Mouse (Mus musculus) activated CD4-positive, CD25-positive, alpha-beta regulatory T cell, adult 9 weeks (primary cell): ENCODE data around the gene Pyroxd2. TPM values are rescaled to one million over a fixed set of nuclear protein-coding genes. Genes with fewer than 3 reads are reported as not detected.

ENCODE experiments used
- polyA plus RNA-seq: library from polyadenylated mRNA; unstranded; fragments of 100-300 nt; shearing (Covaris generic); gene quantifications from one replicate; pipeline ENCODE4 v1.2.1, GENCODE M21; 2017

Gene Pyroxd2
- polyA plus RNA-seq: 0.38 TPM

GRCm38 (mm10) chr19:42752363-42752931, at the start of gene Pyroxd2:
Gene Pyroxd2 (minus strand): TSS chr19:42752775.

GRCm38 (mm10) chr19:42779531-42780155, 27.1 kb upstream of the Pyroxd2 start, which contains the start of gene Hps1:
Gene Hps1 (minus strand): TSS chr19:42779978.

Other genes starting within 250 kb of the Pyroxd2 start
- gene R3hcc1l, start 234.0 kb downstream of the Pyroxd2 start, polyA plus RNA-seq: 47.9 TPM
- 0.55 TPM for gene Loxl4, start 140.0 kb downstream of the Pyroxd2 start, polyA plus RNA-seq
- gene Hps1, start 27.2 kb upstream of the Pyroxd2 start, polyA plus RNA-seq: 38.7 TPM